Mouse (Mus musculus) lung, embryonic 15.5 days (tissue): Measurements from ENCODE around the gene Pnmt. TPM values are rescaled to one million over a fixed set of nuclear protein-coding genes. Genes with fewer than 3 reads are reported as not detected.
A peak's percentile ranks its signal among the peaks of the same experiment; 100 is the strongest.

ENCODE experiments used
- ATAC-seq: fragments of 200-750 bp; cut with Nextera tagmentation; 2 replicates; pipeline ENCODE4 v1.8.0; 2017; ENCODE audit warnings: moderate number of reproducible peaks, borderline replicate concordance; ENCODE audit not compliant: low FRiP score, low TSS enrichment; ENCODE audit errors: extremely low read depth
- H3K27ac ChIP-seq: fragments of 300-500 bp; sonication (generic); 2 replicates; pipeline ENCODE4 v1.5.1; 2015; ENCODE audit warnings: moderate library complexity, mild to moderate bottlenecking, inconsistent platforms
- H3K27me3 ChIP-seq: fragments of 300-500 bp; sonication (generic); 2 replicates; pipeline ENCODE4 v1.6.1; 2015; ENCODE audit warnings: inconsistent platforms
- H3K36me3 ChIP-seq: fragments of 300-500 bp; sonication (generic); 2 replicates; pipeline ENCODE4 v1.6.1; 2015; ENCODE audit warnings: inconsistent platforms
- H3K4me1 ChIP-seq: fragments of 300-500 bp; sonication (generic); 2 replicates; pipeline ENCODE4 v1.6.1; 2015; ENCODE audit warnings: inconsistent platforms
- H3K4me2 ChIP-seq: fragments of 300-500 bp; sonication (generic); 2 replicates; pipeline ENCODE4 v1.6.1; 2015; ENCODE audit warnings: inconsistent platforms, mild to moderate bottlenecking, moderate library complexity
- H3K4me3 ChIP-seq: fragments of 300-500 bp; sonication (generic); 2 replicates; pipeline ENCODE4 v1.5.1; 2015; ENCODE audit warnings: mild to moderate bottlenecking, inconsistent platforms
- H3K9ac ChIP-seq: fragments of 300-500 bp; sonication (generic); 2 replicates; pipeline ENCODE4 v1.6.1; 2015; ENCODE audit warnings: inconsistent platforms
- H3K9me3 ChIP-seq: fragments of 300-500 bp; sonication (generic); 2 replicates; pipeline ENCODE4 v1.6.1; 2016; ENCODE audit warnings: inconsistent platforms
- WGBS: fragments of 180-500 bp; shearing (Covaris S2); methylation state at CpG from one replicate; pipeline ENCODE4 v1.1.7; 2015; 5-methylcytosine and 5-hydroxymethylcytosine counted together
- polyA plus RNA-seq: library from polyadenylated mRNA; unstranded; fragments of >200 nt; fragmentation: Nextera tagmentation; extraction: Ambion mirVana; gene quantifications from 2 replicates; pipeline ENCODE4 v1.2.1, GENCODE M21; 2015

The Pnmt gene
- polyA plus RNA-seq, 1 experiment from 2014 or later: 0.12 TPM

- ATAC-seq: 0 out of 2 replicates have a peak, but pooled peaks have one; percentile 4
- H3K27ac ChIP-seq: peak overlapping the region; percentile 72
- H3K9me3 ChIP-seq: no peaks in the 10 kb centered on the region
- whole genome bisulfite sequencing: 39% methylated on average over 8 of the region's 8 CpGs
- peaks cover 29% of the 10 kb centered on the region for H3K4me1 ChIP-seq
- no peaks in the 10 kb centered on the region for H3K36me3 ChIP-seq
- peak overlapping the region; percentile 27 for H3K9ac ChIP-seq
- peak overlapping the region; percentile 11; the same call in 1 of the 2 replicates for H3K4me3 ChIP-seq
- H3K27me3 ChIP-seq: no peaks in the 10 kb centered on the region
- H3K4me2 ChIP-seq: peak overlapping the region; percentile 46
Measured at GRCm38 (mm10) chr11:98408872-98409271, 22.6 kb downstream of the Pnmt start.

DNA sequence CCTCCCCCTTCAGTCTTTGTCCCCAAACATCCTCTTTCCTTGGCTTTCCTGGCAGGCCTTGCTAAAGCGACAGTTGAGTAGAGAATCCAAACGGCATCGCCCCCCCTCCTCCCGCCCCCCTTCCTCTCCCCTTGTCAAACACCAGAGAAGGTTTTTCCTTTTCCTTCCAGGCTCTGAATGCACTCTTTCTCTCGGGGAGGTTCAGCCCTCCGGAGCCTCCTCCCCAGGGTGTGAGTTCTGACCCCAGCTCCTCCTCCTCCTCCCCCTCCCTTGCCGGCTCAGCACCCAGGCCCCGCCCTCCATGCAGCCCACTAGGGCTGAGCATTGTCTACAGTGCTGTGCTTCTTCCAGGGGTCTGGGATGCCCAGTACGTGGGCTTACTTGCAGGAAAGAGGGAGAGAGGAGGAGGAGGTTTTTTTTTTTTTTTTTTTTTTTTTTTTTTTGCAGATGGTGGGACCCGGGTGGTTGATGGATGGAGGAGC, 23.1 kb downstream of the Pnmt start:
- ATAC-seq: peak; percentile 74
- Histone ChIP-seq H3K27ac (peak overlapping the region; percentile 72), H3K4me1 (peaks cover 34% of the 10 kb centered on the region), H3K9me3 (no peaks in the 10 kb centered on the region), H3K27me3 (no peaks in the 10 kb centered on the region), H3K9ac (peak overlapping the region; percentile 27; the same call in 1 of the 2 replicates), H3K4me3 (peak overlapping the region; percentile 11; the same call in 1 of the 2 replicates), H3K36me3 (no peaks in the 10 kb centered on the region), H3K4me2 (peak overlapping the region; percentile 46)
- WGBS: 3% methylated on average over 10 of the region's 10 CpGs

GRCm38 (mm10) chr11:98412273-98412796, 26.1 kb downstream of the Pnmt start, which contains the start of gene Erbb2:
Erbb2 (plus strand) TSS chr11:98412470.
- peak within 1 kb of the TSS; percentile 92 for H3K9ac ChIP-seq
- no peaks in the 10 kb centered on the region for H3K27me3 ChIP-seq
- under 1% methylated on average over 49 of the region's 49 CpGs for WGBS
- ATAC-seq: peak; percentile 87
- peak within 1 kb of the TSS; percentile 97 for H3K27ac ChIP-seq
- no peaks in the 10 kb centered on the region for H3K9me3 ChIP-seq
- peak within 1 kb of the TSS; percentile 61 for H3K4me2 ChIP-seq
- H3K4me1 ChIP-seq: peaks cover 56% of the 10 kb centered on the region
- H3K36me3 ChIP-seq: 0 out of 2 replicates have a peak, but pooled peaks cover 4% of the 10 kb centered on the region
- H3K4me3 ChIP-seq: peak within 1 kb of the TSS; percentile 86

GRCm38 (mm10) chr11:98412797-98413301, 26.6 kb downstream of the Pnmt start:
- H3K9me3 ChIP-seq: no peaks in the 10 kb centered on the region
- H3K4me3 ChIP-seq: peak overlapping the region; percentile 86
- H3K4me2 ChIP-seq: peak overlapping the region; percentile 61
- ATAC-seq: peak; percentile 48; the same call in 1 of the 2 replicates
- peak overlapping the region; percentile 92 for H3K9ac ChIP-seq
- peaks cover 56% of the 10 kb centered on the region for H3K4me1 ChIP-seq
- no peaks in the 10 kb centered on the region for H3K27me3 ChIP-seq
- under 1% methylated on average over 40 of the region's 40 CpGs for WGBS
- peak overlapping the region; percentile 97 for H3K27ac ChIP-seq
- 0 out of 2 replicates have a peak, but pooled peaks cover 4% of the 10 kb centered on the region for H3K36me3 ChIP-seq

DNA sequence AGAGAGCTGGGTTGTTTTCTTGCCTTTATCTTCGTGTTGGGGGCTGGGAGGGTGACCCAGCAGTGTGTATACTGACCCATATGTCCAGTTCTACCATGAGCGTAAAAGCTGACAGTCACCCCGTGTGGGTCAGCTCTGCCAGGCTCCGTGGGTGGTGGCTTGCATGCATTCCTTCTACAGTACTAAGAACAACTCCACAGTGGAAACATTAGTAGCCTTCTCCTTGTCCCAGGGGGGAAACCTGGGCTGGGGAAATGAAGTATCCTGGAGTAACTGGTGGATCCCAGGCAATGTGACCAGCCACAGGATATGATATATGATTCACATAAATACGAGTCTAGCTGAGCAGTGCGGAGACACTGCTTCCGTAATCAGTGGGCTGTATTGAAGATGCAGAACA, 27.5 kb downstream of the Pnmt start:
- Histone ChIP-seq H3K27ac (peak overlapping the region; percentile 97; the same call in 1 of the 2 replicates), H3K4me3 (peak overlapping the region; percentile 86), H3K36me3 (0 out of 2 replicates have a peak, but pooled peaks cover 4% of the 10 kb centered on the region), H3K4me2 (peak overlapping the region; percentile 61), H3K9ac (peak overlapping the region; percentile 92), H3K9me3 (no peaks in the 10 kb centered on the region), H3K4me1 (peaks cover 63% of the 10 kb centered on the region), H3K27me3 (no peaks in the 10 kb centered on the region)
- no peak for ATAC-seq
- 11% methylated on average over 7 of the region's 7 CpGs for WGBS

DNA sequence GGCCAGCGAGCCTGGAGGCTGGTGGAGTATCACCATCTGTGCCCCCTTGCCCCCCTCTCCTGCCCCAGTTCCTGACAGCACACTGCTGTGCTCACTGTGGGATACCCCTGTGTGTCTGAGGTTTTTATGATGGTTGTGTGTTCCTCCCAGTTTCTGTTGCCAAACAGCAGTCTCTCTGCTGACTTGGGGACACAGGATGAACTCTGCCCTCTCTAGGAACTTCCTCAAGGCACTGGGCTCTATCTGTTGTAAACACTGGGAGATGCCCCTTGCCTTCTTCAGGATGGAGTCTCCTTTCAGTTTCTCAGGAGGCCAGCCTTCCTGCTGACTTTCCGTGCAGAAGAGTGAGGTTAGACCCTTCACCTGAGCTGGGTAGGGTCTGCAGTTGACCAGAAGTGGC, 27.9 kb downstream of the Pnmt start:
- H3K27ac ChIP-seq: no peak overlapping the region
- peaks cover 62% of the 10 kb centered on the region for H3K4me1 ChIP-seq
- peak overlapping the region; percentile 61 for H3K4me2 ChIP-seq
- peak overlapping the region; percentile 86 for H3K4me3 ChIP-seq
- 0 out of 2 replicates have a peak, but pooled peaks cover 4% of the 10 kb centered on the region for H3K36me3 ChIP-seq
- H3K9me3 ChIP-seq: no peaks in the 10 kb centered on the region
- no peaks in the 10 kb centered on the region for H3K27me3 ChIP-seq
- ATAC-seq: no peak
- WGBS: 43% methylated on average over 2 of the region's 2 CpGs
- peak overlapping the region; percentile 92 for H3K9ac ChIP-seq

DNA sequence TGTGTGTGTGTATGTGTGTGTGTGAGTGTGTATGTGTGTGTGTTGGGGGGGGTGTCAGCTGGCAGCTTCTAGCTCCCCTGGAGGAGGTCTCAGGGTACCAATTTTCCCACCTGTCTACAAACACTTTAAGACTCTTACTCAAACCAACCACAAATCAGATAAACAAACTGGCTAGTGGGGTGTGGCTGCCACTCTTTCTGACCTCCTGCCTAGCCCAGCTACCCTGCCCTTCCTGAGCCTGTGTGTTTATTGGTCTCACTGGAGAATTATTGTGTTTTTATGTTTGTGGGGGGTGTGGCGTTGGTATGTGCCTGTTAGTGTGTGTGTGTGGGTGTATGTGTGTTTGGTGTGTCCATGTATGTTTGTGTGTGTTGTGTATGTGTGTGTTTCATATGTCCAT, 30.8 kb downstream of the Pnmt start:
- no peak for ATAC-seq
- Histone ChIP-seq H3K27me3 (no peaks in the 10 kb centered on the region), H3K4me3 (no peak overlapping the region), H3K4me2 (no peak overlapping the region), H3K36me3 (peaks cover 17% of the 10 kb centered on the region; the same call in 1 of the 2 replicates), H3K9me3 (no peaks in the 10 kb centered on the region), H3K27ac (no peak overlapping the region), H3K4me1 (peaks cover 46% of the 10 kb centered on the region), H3K9ac (no peak overlapping the region)
- 79% methylated on average over 1 of the region's 1 CpGs for WGBS

DNA sequence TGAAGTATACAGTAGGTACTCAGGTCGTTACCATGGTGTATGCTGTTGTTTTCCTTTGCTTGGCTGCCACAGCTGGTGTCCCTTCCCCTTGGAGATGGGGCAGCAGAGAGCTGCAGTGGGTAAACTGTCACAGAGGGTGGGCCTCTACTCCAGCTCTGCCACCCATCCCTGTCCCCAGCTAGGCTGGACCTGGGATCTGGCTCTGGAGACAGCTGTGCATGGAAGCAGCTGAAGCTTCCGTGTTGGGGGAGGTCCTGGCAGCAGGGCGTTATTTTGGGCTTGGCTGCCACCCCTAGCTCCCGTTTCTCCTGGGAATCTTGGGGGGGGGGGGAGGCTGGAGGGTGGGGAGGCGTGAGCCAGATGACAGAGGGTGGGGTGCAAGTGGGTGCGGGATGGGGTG, 32.0 kb downstream of the Pnmt start:
- H3K9ac ChIP-seq: no peak overlapping the region
- H3K9me3 ChIP-seq: no peaks in the 10 kb centered on the region
- WGBS: 62% methylated on average over 6 of the region's 6 CpGs
- H3K27ac ChIP-seq: no peak overlapping the region
- no peak overlapping the region for H3K4me3 ChIP-seq
- H3K36me3 ChIP-seq: peaks cover 28% of the 10 kb centered on the region
- no peaks in the 10 kb centered on the region for H3K27me3 ChIP-seq
- no peak for ATAC-seq
- no peak overlapping the region for H3K4me2 ChIP-seq
- H3K4me1 ChIP-seq: peaks cover 46% of the 10 kb centered on the region

GRCm38 (mm10) chr11:98418939-98419547, 32.8 kb downstream of the Pnmt start:
- H3K4me3 ChIP-seq: no peak overlapping the region
- H3K4me2 ChIP-seq: no peak overlapping the region
- no peaks in the 10 kb centered on the region for H3K9me3 ChIP-seq
- peak; percentile 30; the same call in 1 of the 2 replicates for ATAC-seq
- no peak overlapping the region for H3K9ac ChIP-seq
- peaks cover 38% of the 10 kb centered on the region for H3K4me1 ChIP-seq
- 72% methylated on average over 10 of the region's 10 CpGs for WGBS
- H3K27me3 ChIP-seq: no peaks in the 10 kb centered on the region
- no peak overlapping the region for H3K27ac ChIP-seq
- H3K36me3 ChIP-seq: peaks cover 36% of the 10 kb centered on the region

DNA sequence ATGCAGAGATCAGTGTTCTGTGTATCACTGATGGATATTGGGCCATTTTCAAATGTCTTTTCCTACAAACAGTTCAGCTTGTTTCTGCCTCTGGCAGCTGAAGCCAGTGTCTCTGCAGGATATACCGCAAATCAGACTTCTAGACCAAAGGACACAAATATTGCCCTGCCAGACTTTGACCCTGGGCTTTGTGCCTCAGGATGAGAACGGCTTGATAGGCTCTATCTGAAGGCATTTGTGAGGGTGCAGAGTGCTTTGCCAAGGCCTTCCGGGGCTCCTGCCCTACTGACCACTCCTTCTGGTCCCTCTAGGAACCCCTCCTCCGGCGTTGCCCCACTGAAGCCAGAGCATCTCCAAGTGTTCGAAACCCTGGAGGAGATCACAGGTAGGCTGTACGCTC, 40.3 kb downstream of the Pnmt start:
- H3K27ac ChIP-seq: no peak overlapping the region
- H3K36me3 ChIP-seq: peaks cover 95% of the 10 kb centered on the region
- WGBS: 94% methylated on average over 7 of the region's 7 CpGs
- no peak for ATAC-seq
- no peak overlapping the region for H3K4me2 ChIP-seq
- no peaks in the 10 kb centered on the region for H3K9me3 ChIP-seq
- H3K27me3 ChIP-seq: no peaks in the 10 kb centered on the region
- H3K4me3 ChIP-seq: no peak overlapping the region
- H3K9ac ChIP-seq: no peak overlapping the region
- no peaks in the 10 kb centered on the region for H3K4me1 ChIP-seq

- Histone ChIP-seq H3K36me3 (peaks cover 94% of the 10 kb centered on the region), H3K9me3 (no peaks in the 10 kb centered on the region), H3K4me3 (no peak overlapping the region), H3K4me2 (no peak overlapping the region), H3K27ac (no peak overlapping the region), H3K9ac (no peak overlapping the region), H3K4me1 (no peaks in the 10 kb centered on the region), H3K27me3 (no peaks in the 10 kb centered on the region)
- no peak for ATAC-seq
- WGBS: 73% methylated on average over 5 of the region's 5 CpGs
Measured at GRCm38 (mm10) chr11:98428436-98428835, 42.2 kb downstream of the Pnmt start.
